Mouse (Mus musculus) megakaryocyte progenitor cell, adult 5-6 weeks (primary cell): Measurements from ENCODE around the gene Cep131. TPM values are rescaled to one million over a fixed set of nuclear protein-coding genes. Genes with fewer than 3 reads are reported as not detected.

ENCODE experiments used
- ATAC-seq: replicated peaks from 2 replicates; pipeline ENCODE4 v1.8.0; 2016; ENCODE audit warnings: mild to moderate bottlenecking, moderate TSS enrichment, inconsistent platforms; ENCODE audit not compliant: poor library complexity
- total RNA-seq, 2 experiments: library from RNA; stranded (forward) in 1 of 2; stranded (reverse) in 1 of 2; fragments of 157-497, 149-512 nt in 1 of 2; fragments of 200-1000 nt in 1 of 2; gene quantifications; 2 replicates each; pipeline versions ENCODE4 v1.2.3 to v1.2.4; 2015 to 2017

Gene Cep131
- total RNA-seq, 2 experiments from 2014 or later = 5.2 to 12.3 TPM

GRCm38 (mm10) chr11:120098588-120099511, 12.2 kb upstream of the Cep131 start, which contains the start of the genes Tepsin and Ndufaf8:
TSS of gene Tepsin (minus strand) at chr11:120098731.
TSS of gene Ndufaf8 (plus strand) at chr11:120098928.
- peak; percentile 93 for ATAC-seq

- ATAC-seq = no peak
These were observed 6.4 kb upstream of the Cep131 start for GRCm38 (mm10) chr11:120092817-120093591.

- ATAC-seq = no peak
These were observed 4.0 kb upstream of the Cep131 start for GRCm38 (mm10) chr11:120090661-120091060.

- ATAC-seq = no peak; the same call in 1 of the 2 replicates
These were observed 568 bp downstream of the Cep131 start for GRCm38 (mm10) chr11:120085891-120086627.

GRCm38 (mm10) chr11:120080282-120080681, 6.3 kb downstream of the Cep131 start:
- no peak for ATAC-seq

GRCm38 (mm10) chr11:120076191-120076590, 10.4 kb downstream of the Cep131 start:
- ATAC-seq = no peak

- ATAC-seq = peak; percentile 88
These were observed 13.5 kb downstream of the Cep131 start for GRCm38 (mm10) chr11:120072986-120073647.

GRCm38 (mm10) chr11:120071731-120072320, 14.8 kb downstream of the Cep131 start:
- no peak for ATAC-seq

GRCm38 (mm10) chr11:120071065-120071464, 15.6 kb downstream of the Cep131 start:
- ATAC-seq = peak; percentile 44

- no peak for ATAC-seq
These were observed 16.2 kb downstream of the Cep131 start for GRCm38 (mm10) chr11:120070286-120070930.

GRCm38 (mm10) chr11:120069261-120069660, 17.4 kb downstream of the Cep131 start:
- ATAC-seq = no peak

GRCm38 (mm10) chr11:120067834-120068233, 18.8 kb downstream of the Cep131 start:
- ATAC-seq = no peak

GRCm38 (mm10) chr11:120065291-120065690, 21.3 kb downstream of the Cep131 start:
- ATAC-seq = peak; percentile 69

- no peak for ATAC-seq
These were observed 22.0 kb downstream of the Cep131 start for GRCm38 (mm10) chr11:120064668-120065040.

- ATAC-seq = peak; percentile 38; the same call in 1 of the 2 replicates
These were observed 22.5 kb downstream of the Cep131 start for GRCm38 (mm10) chr11:120064006-120064667.

GRCm38 (mm10) chr11:120063326-120063725, 23.3 kb downstream of the Cep131 start:
- no peak for ATAC-seq

GRCm38 (mm10) chr11:120060634-120061033, 26.0 kb downstream of the Cep131 start:
- ATAC-seq = no peak

GRCm38 (mm10) chr11:120055953-120056732, 30.5 kb downstream of the Cep131 start:
- ATAC-seq = no peak
